ENCODE assay signal across 30 mouse cellular contexts in genomic region chr10:70733956-70734355, GRCm38 (mm10).
A peak's percentile ranks its signal among the peaks of the same experiment; 100 is the strongest.
DNase-seq lines count a peak whose midpoint lies in the region; ATAC-seq and TF ChIP-seq lines count a peak whose summit lies in the region.
"Had no signal": no experiment of that assay in that cellular context is flagged by ENCODE, and none has a peak within 500 bp of the region (broad histone marks: within the 10 kb centered on the region; RNA-seq: fewer than 3 reads in every experiment).

No protein-coding gene starts in this region.

- no peak for ATAC-seq in forebrain, postnatal 0 days
- ATAC-seq in forebrain, embryonic 15.5 days (replicated peaks): no peak
- ATAC-seq: activated CD4-positive, CD25-positive, alpha-beta regulatory T cell, adult 4 months; forebrain, embryonic 13.5 days; hindbrain, embryonic 16.5 days; intestine, embryonic 15.5 days; Patski had no signal

- WGBS in forebrain, postnatal 0 days: 69% methylated on average over 12 of the region's 12 CpGs
- 74% methylated on average over 12 of the region's 12 CpGs for WGBS in forebrain, embryonic 15.5 days

- H3K36me3 ChIP-seq in forebrain, postnatal 0 days (ENCODE audit: insufficient read depth): no peaks in the 10 kb centered on the region
- no peaks in the 10 kb centered on the region for H3K36me3 ChIP-seq in forebrain, embryonic 15.5 days
- H3K36me3 ChIP-seq in testis, adult 2 months (ENCODE audit: control insufficient read depth, insufficient read depth, low read length): no peaks in the 10 kb centered on the region
- H3K36me3 ChIP-seq: forebrain, embryonic 10.5 days; G1E; heart, embryonic 10.5 days; heart, embryonic 13.5 days; hindbrain, embryonic 13.5 days; intestine, embryonic 15.5 days had no signal

- H3K4me2 ChIP-seq in forebrain, postnatal 0 days (ENCODE audit: low read depth): no peak overlapping the region
- no peak overlapping the region for H3K4me2 ChIP-seq in forebrain, embryonic 15.5 days (replicated peaks)
- H3K4me2 ChIP-seq: forebrain, embryonic 13.5 days; heart, embryonic 13.5 days; hindbrain, embryonic 13.5 days; intestine, embryonic 15.5 days had no signal

- H3K9ac ChIP-seq in forebrain, postnatal 0 days: no peak overlapping the region
- H3K9ac ChIP-seq in forebrain, embryonic 15.5 days (replicated peaks): no peak overlapping the region
- H3K9ac ChIP-seq: forebrain, embryonic 13.5 days; heart, embryonic 13.5 days; hindbrain, embryonic 13.5 days; intestine, embryonic 15.5 days had no signal

- no peaks in the 10 kb centered on the region for H3K27me3 ChIP-seq in forebrain, postnatal 0 days (ENCODE audit: insufficient read depth, low read length)
- H3K27me3 ChIP-seq in forebrain, embryonic 15.5 days: no peaks in the 10 kb centered on the region
- H3K27me3 ChIP-seq in testis, adult 2 months (ENCODE audit: control insufficient read depth, insufficient read depth, low read length): no peaks in the 10 kb centered on the region
- H3K27me3 ChIP-seq: CH12.LX; forebrain, embryonic 13.5 days; heart, embryonic 13.5 days; hindbrain, embryonic 13.5 days; intestine, embryonic 15.5 days had no signal

- no peak for TF ChIP-seq POLR2A in testis, adult 2 months (IDR thresholded peaks at IDR 0.05; ENCODE audit: control insufficient read depth, low read depth, low read length)

- H3K27ac ChIP-seq in forebrain, postnatal 0 days (ENCODE audit: low read depth, low read length): 0 out of 2 replicates have a peak overlapping the region, but pooled peaks have one; percentile 9
- H3K27ac ChIP-seq in forebrain, embryonic 15.5 days (replicated peaks): no peak overlapping the region
- H3K27ac ChIP-seq in testis, adult 2 months (ENCODE audit: control insufficient read depth, insufficient read depth, low read depth, low read length): no peak overlapping the region
- H3K27ac ChIP-seq: forebrain, embryonic 10.5 days; forebrain, embryonic 13.5 days; heart, adult 2 months; heart, embryonic 10.5 days; heart, embryonic 13.5 days; intestine, embryonic 15.5 days had no signal

- no peak overlapping the region for H3K4me3 ChIP-seq in forebrain, postnatal 0 days (ENCODE audit: low read depth, low read length)
- no peak overlapping the region for H3K4me3 ChIP-seq in forebrain, embryonic 15.5 days
- H3K4me3 ChIP-seq in testis, adult 2 months (ENCODE audit: control insufficient read depth, low read depth, low read length): peak overlapping the region; percentile 71
- H3K4me3 ChIP-seq: forebrain, embryonic 10.5 days; forebrain, embryonic 13.5 days; heart, adult 2 months; heart, embryonic 10.5 days; heart, embryonic 13.5 days; hindbrain, embryonic 13.5 days; intestine, embryonic 15.5 days had no signal

- no peak for DNase-seq in forebrain, postnatal 0 days
- no peak for DNase-seq in testis, postnatal 14 days (ENCODE audit: low spot score)
- peak; percentile 94 for DNase-seq in R1 (ENCODE audit: low read depth, low spot score)
- DNase-seq in cerebellum, postnatal 10 days: no peak
- no peak for DNase-seq in frontal cortex, postnatal 36 days (ENCODE audit: low spot score in 2 of 2)
- DNase-seq: adrenal gland, adult 8-10 months; adrenal gland, postnatal 25 days; B cell, adult 2 months; cerebellum, adult 18-20 months; cerebellum, adult 9-10 months; cerebellum, postnatal 25 days; gastrocnemius, postnatal 10 days; gastrocnemius, postnatal 36 days; heart, adult 2 months; heart, postnatal 14 days; heart, postnatal 4 days; kidney, adult 18-20 months had no signal

- no peaks in the 10 kb centered on the region for H3K4me1 ChIP-seq in forebrain, postnatal 0 days (ENCODE audit: insufficient read depth)
- no peaks in the 10 kb centered on the region for H3K4me1 ChIP-seq in forebrain, embryonic 15.5 days
- no peaks in the 10 kb centered on the region for H3K4me1 ChIP-seq in testis, adult 2 months (ENCODE audit: control insufficient read depth, insufficient read depth, low read length)
- H3K4me1 ChIP-seq: forebrain, embryonic 10.5 days; heart, embryonic 10.5 days; heart, embryonic 13.5 days; intestine, embryonic 15.5 days had no signal

- H3K9me3 ChIP-seq in forebrain, postnatal 0 days (ENCODE audit: low read length): no peaks in the 10 kb centered on the region
- H3K9me3 ChIP-seq in forebrain, embryonic 15.5 days: no peaks in the 10 kb centered on the region
- H3K9me3 ChIP-seq: forebrain, embryonic 10.5 days; forebrain, embryonic 13.5 days; heart, embryonic 10.5 days; heart, embryonic 13.5 days; hindbrain, embryonic 13.5 days; intestine, embryonic 15.5 days had no signal

- no peak for TF ChIP-seq CTCF in forebrain, postnatal 0 days (IDR thresholded peaks at IDR 0.05; ENCODE audit: low read depth)
- TF ChIP-seq CTCF in testis, adult 2 months (IDR thresholded peaks at IDR 0.05; ENCODE audit: control insufficient read depth, insufficient read depth, insufficient replicate concordance, low read depth, low read length): no peak
